Mouse (Mus musculus) liver, adult 2 months (tissue): ENCODE results near the gene Urod.
A peak's percentile ranks its signal among the peaks of the same experiment; 100 is the strongest.

ENCODE experiments used
- CTCF ChIP-seq: fragments of 200-500 bp; IDR thresholded peaks from 2 replicates; pipeline ENCODE4 v1.5.1; 2011; ENCODE audit warnings: low read depth, low read length, control low read depth
- POLR2A ChIP-seq: fragments of 200-500 bp; IDR thresholded peaks from 2 replicates; pipeline ENCODE4 v1.6.1; 2011; ENCODE audit warnings: low read length, control low read depth; ENCODE audit not compliant: insufficient read depth; ENCODE audit errors: extremely low read depth

DNA sequence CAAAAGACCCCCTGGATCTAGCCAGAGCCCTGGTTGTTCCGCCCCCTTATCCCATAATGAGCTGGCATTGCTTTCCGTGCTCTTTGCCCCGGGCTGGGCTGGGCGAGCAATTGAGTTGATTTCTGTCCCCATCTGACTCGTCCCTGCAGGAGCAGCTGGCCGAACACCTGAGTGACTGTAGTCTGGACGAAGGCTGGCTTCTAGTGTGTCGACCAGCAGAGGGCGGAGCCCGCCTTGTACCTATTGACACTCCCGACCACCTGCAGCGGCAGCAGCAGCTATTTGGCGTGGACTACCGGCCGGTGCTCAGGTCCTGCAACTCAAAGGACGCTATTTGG lies 1.6 kb upstream of the Urod start:
- peak; percentile 80 for TF ChIP-seq CTCF
- TF ChIP-seq POLR2A = no peak
